8 mouse cellular contexts compared by ENCODE assay signal in genomic region chr10:58255954-58256353, GRCm38 (mm10). TPM values are rescaled to one million over a fixed set of nuclear protein-coding genes. Genes with fewer than 3 reads are reported as not detected.
DNase-seq lines count a peak whose midpoint lies in the region; ATAC-seq and TF ChIP-seq lines count a peak whose summit lies in the region.

No protein-coding gene starts in this region.

- H3K9ac ChIP-seq in embryonic facial prominence, embryonic 11.5 days (replicated peaks; ENCODE audit: low read length): no peak overlapping the region
- H3K9ac ChIP-seq in intestine, embryonic 16.5 days (ENCODE audit: low read depth, low read length): peak overlapping the region; percentile 95
- peak overlapping the region; percentile 78 for H3K9ac ChIP-seq in midbrain, embryonic 12.5 days (replicated peaks)

- no peak for TF ChIP-seq CTCF in layer of hippocampus, adult 2 months (conservative IDR thresholded peaks at IDR 0.05)

- no peak for ATAC-seq in embryonic facial prominence, embryonic 11.5 days (replicated peaks; ENCODE audit: insufficient number of reproducible peaks, low FRiP score, low TSS enrichment, low read depth)
- no peak; the same call in 1 of the 2 replicates for ATAC-seq in intestine, embryonic 16.5 days
- no peak for ATAC-seq in midbrain, embryonic 12.5 days (ENCODE audit: low FRiP score, low read depth)

- no peaks in the 10 kb centered on the region for H3K27me3 ChIP-seq in embryonic facial prominence, embryonic 11.5 days (ENCODE audit: control insufficient read depth, insufficient read depth, low read length)
- no peaks in the 10 kb centered on the region for H3K27me3 ChIP-seq in intestine, embryonic 16.5 days (replicated peaks; ENCODE audit: control insufficient read depth, insufficient read depth, low read length)
- H3K27me3 ChIP-seq in midbrain, embryonic 12.5 days: no peaks in the 10 kb centered on the region

- no peaks in the 10 kb centered on the region for H3K4me1 ChIP-seq in embryonic facial prominence, embryonic 11.5 days (ENCODE audit: control insufficient read depth, insufficient read depth, low read length)
- peaks cover 2% of the 10 kb centered on the region; the same call in 1 of the 2 replicates for H3K4me1 ChIP-seq in intestine, embryonic 16.5 days (ENCODE audit: control insufficient read depth, insufficient read depth, low read length)
- peaks cover 14% of the 10 kb centered on the region for H3K4me1 ChIP-seq in midbrain, embryonic 12.5 days

- peak overlapping the region; percentile 42 for H3K4me2 ChIP-seq in embryonic facial prominence, embryonic 11.5 days (ENCODE audit: low read depth, low read length)
- H3K4me2 ChIP-seq in intestine, embryonic 16.5 days (ENCODE audit: low read depth, low read length): peak overlapping the region; percentile 62
- H3K4me2 ChIP-seq in midbrain, embryonic 12.5 days (replicated peaks): peak overlapping the region; percentile 57

- intact Hi-C loops in gastrocnemius, postnatal 14 days (cut with DNase I; ENCODE audit: low total_unique reads): no loop called here

- peak overlapping the region; percentile 84 for H3K4me3 ChIP-seq in layer of hippocampus, adult 2 months
- peak overlapping the region; percentile 73 for H3K4me3 ChIP-seq in embryonic facial prominence, embryonic 11.5 days (ENCODE audit: low read depth, low read length)
- peak overlapping the region; percentile 89 for H3K4me3 ChIP-seq in intestine, embryonic 16.5 days (ENCODE audit: low read length)
- H3K4me3 ChIP-seq in midbrain, embryonic 12.5 days: peak overlapping the region; percentile 82

- peak overlapping the region; percentile 93; the same call in 1 of the 2 replicates for H3K27ac ChIP-seq in layer of hippocampus, adult 2 months
- no peak overlapping the region for H3K27ac ChIP-seq in embryonic facial prominence, embryonic 11.5 days (replicated peaks; ENCODE audit: low read depth, low read length)
- 0 out of 2 replicates have a peak overlapping the region, but pooled peaks have one; percentile 10 for H3K27ac ChIP-seq in intestine, embryonic 16.5 days (ENCODE audit: low read length)
- H3K27ac ChIP-seq in midbrain, embryonic 12.5 days (replicated peaks): no peak overlapping the region

- DNase-seq in layer of hippocampus, adult 2 months (ENCODE audit: low spot score in 2 of 2): no peak
- DNase-seq in layer of hippocampus, adult 11-12 months (ENCODE audit: low spot score): no peak
- DNase-seq in embryonic facial prominence, embryonic 11.5 days (ENCODE audit: low spot score): peak; percentile 9
- DNase-seq in gastrocnemius, postnatal 14 days: no peak
- no peak for DNase-seq in right cerebral cortex, postnatal 36 days (ENCODE audit: low spot score in 2 of 2)
- DNase-seq in T-cell, adult 2 months (ENCODE audit: low spot score): no peak

- 10% methylated on average over 4 of the region's 4 CpGs for WGBS in embryonic facial prominence, embryonic 11.5 days
- under 1% methylated on average over 4 of the region's 4 CpGs for WGBS in intestine, embryonic 16.5 days
- 10% methylated on average over 4 of the region's 4 CpGs for WGBS in midbrain, embryonic 12.5 days

- no peaks in the 10 kb centered on the region for H3K9me3 ChIP-seq in embryonic facial prominence, embryonic 11.5 days (replicated peaks; ENCODE audit: control insufficient read depth, low read length)
- H3K9me3 ChIP-seq in intestine, embryonic 16.5 days (ENCODE audit: control insufficient read depth, low read length): no peaks in the 10 kb centered on the region
- no peaks in the 10 kb centered on the region for H3K9me3 ChIP-seq in midbrain, embryonic 12.5 days

- no peaks in the 10 kb centered on the region for H3K36me3 ChIP-seq in embryonic facial prominence, embryonic 11.5 days (replicated peaks; ENCODE audit: control insufficient read depth, insufficient read depth, low read depth, low read length)
- H3K36me3 ChIP-seq in intestine, embryonic 16.5 days (ENCODE audit: control insufficient read depth, insufficient read depth, low read length): no peaks in the 10 kb centered on the region
- peaks cover 9% of the 10 kb centered on the region for H3K36me3 ChIP-seq in midbrain, embryonic 12.5 days

RNA-seq across cellular contexts. Expression of gene Gcc2, which starts 0.7 kb away (rescaled TPM):
- 10 to 100 TPM; 75.9 to 81.9 TPM for total RNA-seq in layer of hippocampus, adult 2 months (2021)
- polyA plus RNA-seq in embryonic facial prominence, embryonic 11.5 days (2014; fragmentation: Nextera tagmentation; extraction: Ambion mirVana): 45.9 and 47.2 TPM in 2 replicates
- polyA plus RNA-seq in intestine, embryonic 16.5 days (2015; fragmentation: Nextera tagmentation; extraction: Ambion mirVana): 59.6 and 65.4 TPM in 2 replicates
- polyA plus RNA-seq in midbrain, embryonic 12.5 days (2016; fragmentation: Nextera tagmentation; extraction: Ambion mirVana): 64.8 and 66.5 TPM in 2 replicates
- 10 to 100 TPM; 13.9 to 14.3 TPM for total RNA-seq in gastrocnemius, postnatal 14 days (2021)

RNA-seq across cellular contexts. Expression of gene Gm4981, which starts 19.5 kb away (rescaled TPM):
- total RNA-seq in layer of hippocampus, adult 2 months (2021): not detected
- not detected in 2 replicates for polyA plus RNA-seq in embryonic facial prominence, embryonic 11.5 days (2014; fragmentation: Nextera tagmentation; extraction: Ambion mirVana)
- not detected in 2 replicates for polyA plus RNA-seq in intestine, embryonic 16.5 days (2015; fragmentation: Nextera tagmentation; extraction: Ambion mirVana)
- polyA plus RNA-seq in midbrain, embryonic 12.5 days (2016; fragmentation: Nextera tagmentation; extraction: Ambion mirVana): not detected in 2 replicates
- not detected for total RNA-seq in gastrocnemius, postnatal 14 days (2021)

RNA-seq across cellular contexts. Expression of gene Duxf3, which starts 23.5 kb away (rescaled TPM):
- not detected for total RNA-seq in layer of hippocampus, adult 2 months (2021)
- not detected in 2 replicates for polyA plus RNA-seq in embryonic facial prominence, embryonic 11.5 days (2014; fragmentation: Nextera tagmentation; extraction: Ambion mirVana)
- not detected in 2 replicates for polyA plus RNA-seq in intestine, embryonic 16.5 days (2015; fragmentation: Nextera tagmentation; extraction: Ambion mirVana)
- not detected in 2 replicates for polyA plus RNA-seq in midbrain, embryonic 12.5 days (2016; fragmentation: Nextera tagmentation; extraction: Ambion mirVana)
- total RNA-seq in gastrocnemius, postnatal 14 days (2021): not detected

RNA-seq across cellular contexts. Expression of gene AW822073, which starts 31.2 kb away (rescaled TPM):
- total RNA-seq in layer of hippocampus, adult 2 months (2021): not detected
- not detected in 2 replicates for polyA plus RNA-seq in embryonic facial prominence, embryonic 11.5 days (2014; fragmentation: Nextera tagmentation; extraction: Ambion mirVana)
- not detected in 2 replicates for polyA plus RNA-seq in intestine, embryonic 16.5 days (2015; fragmentation: Nextera tagmentation; extraction: Ambion mirVana)
- polyA plus RNA-seq in midbrain, embryonic 12.5 days (2016; fragmentation: Nextera tagmentation; extraction: Ambion mirVana): not detected in 2 replicates
- total RNA-seq in gastrocnemius, postnatal 14 days (2021): not detected

Comparison
In these comparisons a context has a peak if more than half of its experiments do, and no peak if none do; other contexts are left out.
1. H3K27ac ChIP-seq: peak in layer of hippocampus, adult 2 months (single experiment) and intestine, embryonic 16.5 days (single experiment); none in embryonic facial prominence, embryonic 11.5 days (single experiment) and midbrain, embryonic 12.5 days (single experiment).
2. Peak in every context shown above with its lines, with median percentiles within 50 percentile points of each other: H3K4me3 ChIP-seq and H3K4me2 ChIP-seq.